Mouse (Mus musculus): Measurements from ENCODE around the gene Cep164.

- TF ChIP-seq CTCF (IDR thresholded peaks at IDR 0.05; ENCODE audit: control insufficient read depth, insufficient read depth, low read length) (no peak), POLR2A (IDR thresholded peaks at IDR 0.05; ENCODE audit: borderline replicate concordance, control insufficient read depth, low read depth, low read length) (no peak)
Observed at GRCm38 (mm10) chr9:45749917-45750316, 78.6 kb downstream of the Cep164 start.
